Mouse (Mus musculus) left cerebral cortex, adult 18-20 months (tissue): Measurements from ENCODE around the gene Fstl4. TPM values are rescaled to one million over a fixed set of nuclear protein-coding genes. Genes with fewer than 3 reads are reported as not detected.
A peak's percentile ranks its signal among the peaks of the same experiment; 100 is the strongest.

Experiments used
- DNase-seq, 2 experiments: peaks; one replicate each; pipeline ENCODE4 v3.0.0; 2021 to 2022; ENCODE audit warnings: low spot score in 2 of 2, mixed read lengths in 1 of 2
- total RNA-seq, 2 experiments: library from RNA; stranded (reverse); gene quantifications; 2 replicates each; pipeline ENCODE4 v1.2.3; 2021

Fstl4 gene
- total RNA-seq, 2 experiments from 2014 or later, result 30.0 to 36.2 TPM

DNA sequence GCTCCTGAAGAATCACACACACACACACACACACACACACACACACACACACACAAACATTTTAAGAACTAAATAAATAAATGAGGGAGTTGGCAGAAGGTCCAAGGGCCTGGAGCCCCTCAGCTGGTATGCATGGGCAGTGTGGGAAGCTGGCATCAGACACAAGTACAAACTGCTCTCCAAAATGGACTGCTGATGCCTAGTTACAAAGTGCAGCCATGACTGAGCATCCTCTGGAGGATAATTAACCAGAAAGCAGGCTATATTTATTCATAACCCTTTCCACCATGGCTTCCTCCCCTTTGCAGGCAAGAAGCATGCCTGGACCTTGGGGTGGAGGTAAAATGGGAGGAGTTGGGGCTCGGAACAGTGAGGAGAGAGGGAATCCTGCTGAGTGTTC, 356.8 kb downstream of the Fstl4 start:
- DNase-seq, result no peak

DNA sequence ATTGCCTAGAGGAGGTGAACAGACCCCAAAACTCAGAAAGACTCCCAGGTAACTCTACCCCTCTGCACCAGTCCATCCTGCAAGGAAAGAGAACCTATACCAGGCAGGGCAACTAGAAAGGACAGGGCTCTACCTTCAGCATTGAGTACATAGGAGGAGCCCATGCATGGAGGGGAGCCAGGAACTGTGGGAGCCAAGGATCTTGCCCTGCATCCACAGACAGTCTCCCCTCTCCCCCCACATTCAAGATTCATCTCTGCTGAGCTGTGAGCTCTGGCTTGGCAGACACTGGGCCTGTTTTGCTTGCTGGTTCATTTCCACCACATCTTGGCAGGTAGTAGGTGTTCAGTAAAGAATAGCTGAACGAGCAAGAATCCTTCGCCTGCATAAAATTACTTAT, 360.4 kb downstream of the Fstl4 start:
- no peak for DNase-seq

DNA sequence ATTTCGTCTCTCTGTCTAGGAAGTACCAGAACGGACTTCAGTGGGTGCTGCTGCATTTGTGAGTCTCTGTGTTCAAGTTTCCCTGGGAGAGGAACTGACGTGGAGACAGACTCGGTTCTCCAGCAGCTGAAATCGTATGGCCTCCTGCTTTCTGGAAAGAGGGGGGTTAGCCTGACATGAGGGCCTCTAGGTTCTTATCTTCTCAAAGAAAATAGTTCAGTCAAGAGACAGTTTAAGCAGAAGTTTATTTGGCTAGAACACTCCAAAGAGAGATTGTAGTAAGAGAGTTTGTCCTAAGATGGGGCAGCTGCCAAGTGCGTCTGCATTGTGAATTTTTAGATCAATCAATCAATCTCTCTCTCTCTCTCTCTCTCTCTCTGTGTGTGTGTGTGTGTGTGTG, 362.2 kb downstream of the Fstl4 start:
- DNase-seq, result no peak

DNA sequence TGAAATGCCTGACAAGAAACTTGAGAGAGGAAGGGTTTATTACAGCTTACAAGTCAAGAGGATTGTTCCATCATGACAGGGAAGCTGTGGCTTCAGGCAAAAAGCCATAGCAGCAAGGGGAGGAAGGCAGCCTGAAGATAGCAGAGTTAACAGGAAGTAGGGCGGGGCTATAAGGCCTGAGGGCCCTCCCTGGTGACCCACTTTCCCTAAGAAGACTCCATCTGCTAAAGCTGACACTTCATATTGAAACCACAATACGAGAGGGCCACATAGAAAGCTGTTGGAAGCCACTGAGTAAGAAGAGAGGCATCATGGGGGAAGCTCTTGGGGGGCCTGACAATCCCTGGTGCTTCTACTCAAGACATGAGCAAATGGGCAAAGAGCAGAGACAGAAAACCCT, 364.2 kb downstream of the Fstl4 start:
- no peak for DNase-seq

DNA sequence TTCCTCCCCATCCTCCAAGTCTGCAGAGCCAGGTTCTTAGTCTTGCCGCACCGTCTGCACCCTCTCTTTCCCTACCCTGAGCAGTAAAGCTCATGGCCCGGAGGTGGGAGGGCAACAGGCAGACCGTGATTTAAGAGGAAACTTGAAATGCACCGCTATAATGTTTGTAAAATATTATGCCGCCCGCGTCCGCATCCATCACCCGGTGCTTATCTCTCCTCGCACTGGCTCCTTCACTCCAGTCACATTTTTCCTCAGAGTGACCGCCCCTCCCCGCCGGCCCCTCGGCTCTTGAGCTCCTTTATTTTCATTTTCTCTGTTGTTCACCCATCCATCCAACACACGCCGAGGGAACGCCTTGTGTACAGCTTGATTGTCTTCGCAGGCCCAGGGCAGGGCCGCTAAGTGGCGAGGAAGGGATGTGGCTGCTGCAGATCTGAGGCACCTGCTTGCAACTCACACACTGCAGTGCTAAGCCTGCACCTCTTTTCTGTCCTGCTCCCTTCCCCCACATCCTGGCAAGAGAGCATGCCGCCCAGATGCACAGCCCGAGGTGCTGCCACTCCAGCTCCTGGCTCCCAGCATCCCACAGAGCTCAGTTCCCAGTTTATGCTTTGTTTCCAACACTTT, 368.1 kb downstream of the Fstl4 start:
- DNase-seq, result no peak

DNA sequence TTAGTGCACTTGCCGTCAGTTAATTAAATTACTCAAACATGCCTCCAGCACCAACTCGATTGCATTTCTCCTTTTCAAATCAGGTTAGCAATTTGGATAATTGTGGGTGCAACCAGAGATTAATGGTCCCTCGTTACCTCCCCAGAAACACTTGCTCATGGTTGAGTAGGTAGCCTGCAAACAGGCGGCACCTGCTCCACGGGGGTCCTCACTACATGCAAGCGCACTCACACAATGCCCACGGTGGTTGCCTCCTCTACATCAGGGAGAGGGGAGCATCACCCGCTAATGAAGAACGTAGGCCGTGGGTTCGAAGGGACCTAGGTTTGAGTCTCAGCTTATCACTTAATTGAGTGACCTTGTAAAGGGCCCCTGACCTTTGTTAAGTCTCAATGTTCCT, 371.9 kb downstream of the Fstl4 start:
- DNase-seq, result no peak

DNA sequence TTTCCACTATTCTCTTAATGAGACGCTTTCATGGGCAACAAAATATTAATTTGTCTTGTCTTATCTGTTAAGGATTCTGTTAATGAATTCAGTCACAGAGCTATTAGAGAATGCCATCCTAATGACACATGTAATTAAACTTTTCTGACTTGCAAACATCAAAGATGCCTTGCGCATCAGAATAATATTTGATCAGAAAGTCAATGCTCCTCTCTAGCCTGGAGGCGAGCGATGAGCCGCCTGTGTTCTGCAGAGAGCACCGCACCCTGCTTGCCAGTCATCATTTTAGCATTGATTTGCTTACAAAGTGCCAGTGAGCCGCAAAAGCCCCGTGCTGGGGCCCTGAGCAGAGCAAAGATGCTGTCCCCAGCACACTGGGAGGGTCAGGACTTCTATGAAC, 372.9 kb downstream of the Fstl4 start:
- no peak for DNase-seq

DNA sequence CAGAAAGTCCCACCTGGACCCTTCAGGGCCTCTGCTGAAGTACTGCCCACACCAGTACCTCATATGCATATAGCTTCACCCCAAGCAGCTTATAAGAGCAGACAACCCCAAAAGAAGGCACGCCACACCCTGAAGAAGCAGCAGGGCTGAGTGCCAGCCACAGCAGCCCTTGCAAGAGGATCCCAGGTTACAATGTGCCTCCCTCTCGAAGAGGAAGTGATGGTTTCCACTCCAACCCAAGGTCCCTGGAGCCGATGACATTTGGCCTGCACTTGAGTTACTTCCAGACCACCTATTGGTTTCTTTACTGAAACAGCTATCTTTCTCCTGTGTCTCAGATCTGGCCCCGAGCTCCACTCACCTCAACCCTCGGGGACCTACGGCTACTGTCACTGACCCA, 373.8 kb downstream of the Fstl4 start:
- DNase-seq, result no peak

DNA sequence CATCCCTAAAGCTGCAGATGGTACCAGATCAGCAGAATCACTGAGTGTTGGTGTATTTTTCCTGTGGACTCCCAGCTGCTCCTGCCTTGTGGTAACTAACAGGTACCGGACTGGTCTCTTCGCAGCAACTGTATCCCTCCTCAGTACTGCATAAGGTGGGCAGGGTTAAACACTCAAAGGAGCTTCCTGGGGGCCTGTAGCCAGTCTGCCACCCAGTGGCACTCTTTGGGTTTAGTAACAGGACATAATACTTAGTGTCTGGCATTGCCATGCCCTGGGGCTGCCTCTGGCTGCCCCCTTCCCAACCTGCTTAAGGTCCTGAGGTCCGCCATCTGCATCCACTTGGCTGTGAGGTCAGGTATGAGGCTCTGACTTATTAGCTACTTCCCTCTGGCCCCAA, 375.2 kb downstream of the Fstl4 start:
- no peak for DNase-seq

DNA sequence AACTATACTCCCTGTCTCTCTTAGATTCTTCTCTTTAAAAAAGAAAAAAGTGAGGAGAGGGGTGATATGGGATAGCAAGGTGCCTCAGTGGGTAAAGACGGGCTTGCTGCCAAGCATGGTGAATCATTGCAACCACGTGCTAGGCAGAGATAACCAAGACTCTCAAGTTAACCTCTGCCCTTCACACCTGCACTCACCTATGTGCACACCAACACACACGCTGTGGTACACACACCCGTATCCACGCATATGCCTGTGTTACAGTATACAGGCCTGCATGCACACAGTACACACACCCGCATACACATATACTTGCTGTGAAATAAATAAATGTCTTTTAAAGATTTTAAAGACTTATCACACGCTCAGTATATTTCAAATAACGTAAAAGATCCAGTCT, 375.8 kb downstream of the Fstl4 start:
- no peak for DNase-seq

DNA sequence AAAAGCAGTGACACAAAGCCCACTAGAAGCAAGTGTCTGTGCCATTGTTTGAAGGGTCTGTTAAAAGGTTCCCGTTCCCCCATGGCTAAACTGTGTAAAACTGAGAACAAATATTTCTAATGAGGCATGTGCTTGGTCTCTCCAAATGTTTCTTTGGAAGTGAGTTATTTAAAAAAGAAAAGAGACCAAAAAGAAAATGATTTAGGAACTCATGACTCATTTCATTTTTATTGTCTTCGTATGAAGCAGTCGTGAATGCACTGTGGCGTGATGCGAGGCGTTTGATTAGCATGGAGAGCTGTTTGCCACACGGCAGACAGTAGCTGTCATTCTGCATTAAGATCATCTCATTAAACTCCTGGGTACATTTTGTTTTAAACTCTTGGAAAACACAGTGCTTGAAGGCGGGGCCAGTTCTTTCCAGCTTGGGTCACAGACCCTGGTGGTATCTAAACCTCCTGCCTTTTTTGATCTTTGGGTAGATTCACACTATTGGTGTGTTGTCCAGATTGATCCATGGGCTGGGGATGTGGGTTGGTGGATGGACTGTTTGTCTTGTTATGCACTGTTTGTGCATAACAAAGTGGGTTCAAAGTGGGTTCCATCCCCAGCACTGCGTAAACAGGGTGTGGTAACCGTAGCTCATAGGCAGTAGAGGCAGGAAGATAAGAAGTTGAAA, 376.4 kb downstream of the Fstl4 start:
- no peak for DNase-seq

DNA sequence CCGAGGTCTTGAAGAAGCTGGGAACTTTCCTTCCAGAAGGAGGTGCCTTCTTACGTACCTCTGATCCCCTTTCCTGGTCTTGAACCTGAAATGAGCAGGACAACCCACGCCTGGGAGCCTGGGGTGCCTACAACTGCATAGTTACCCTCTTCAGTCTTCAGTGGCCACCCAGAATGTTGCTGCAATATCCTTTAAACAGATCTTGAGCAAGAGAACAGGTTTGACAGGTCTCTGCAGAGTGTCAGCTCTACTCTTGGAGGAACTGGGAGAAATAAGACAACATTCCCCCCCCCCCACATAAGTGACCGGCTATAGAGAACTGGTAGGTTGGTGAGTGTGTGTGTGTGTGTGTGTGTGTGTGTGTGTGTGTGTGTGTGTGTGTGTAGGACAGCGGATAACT, 379.1 kb downstream of the Fstl4 start:
- DNase-seq, result no peak

DNA sequence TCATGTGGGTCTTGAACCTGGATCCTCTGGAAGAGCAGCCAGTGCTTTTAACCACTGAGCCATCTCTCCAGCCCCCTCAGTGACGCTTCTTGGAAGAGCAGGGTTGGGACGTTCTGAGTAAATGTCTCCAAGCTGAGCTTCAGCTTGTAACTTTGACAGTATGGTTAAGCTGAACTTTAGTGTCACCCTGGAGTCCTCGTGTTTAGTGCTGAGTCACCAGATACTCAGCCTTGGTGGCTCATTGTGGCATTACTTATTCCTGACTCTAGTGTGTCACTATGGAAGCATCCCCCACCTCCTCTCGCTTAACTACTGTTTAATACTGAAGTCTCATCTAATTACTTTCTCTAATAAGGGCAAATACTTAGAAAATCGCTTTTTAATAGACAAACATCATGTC, 380.1 kb downstream of the Fstl4 start:
- DNase-seq, result no peak

DNA sequence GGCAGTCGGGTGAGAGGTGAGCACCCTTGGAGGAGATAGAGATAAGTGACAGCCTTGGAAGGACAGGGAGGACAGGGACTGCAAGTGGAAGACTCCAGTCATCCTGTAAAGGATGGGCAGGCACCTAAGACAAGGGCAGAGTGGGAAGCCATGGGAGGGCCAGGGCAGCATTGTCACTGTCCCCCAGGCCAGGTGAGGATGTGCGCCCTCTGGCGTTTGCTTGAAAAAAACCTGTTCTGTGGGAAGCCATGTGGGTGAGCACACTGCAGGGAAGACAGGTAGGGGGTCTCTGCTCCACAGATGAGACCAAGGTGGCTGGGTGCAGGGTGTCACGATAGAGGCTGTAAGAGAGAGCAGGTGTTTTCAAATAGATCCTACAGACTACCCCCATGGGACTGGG, 381.9 kb downstream of the Fstl4 start:
- peak; percentile 19 to 26 for DNase-seq

DNA sequence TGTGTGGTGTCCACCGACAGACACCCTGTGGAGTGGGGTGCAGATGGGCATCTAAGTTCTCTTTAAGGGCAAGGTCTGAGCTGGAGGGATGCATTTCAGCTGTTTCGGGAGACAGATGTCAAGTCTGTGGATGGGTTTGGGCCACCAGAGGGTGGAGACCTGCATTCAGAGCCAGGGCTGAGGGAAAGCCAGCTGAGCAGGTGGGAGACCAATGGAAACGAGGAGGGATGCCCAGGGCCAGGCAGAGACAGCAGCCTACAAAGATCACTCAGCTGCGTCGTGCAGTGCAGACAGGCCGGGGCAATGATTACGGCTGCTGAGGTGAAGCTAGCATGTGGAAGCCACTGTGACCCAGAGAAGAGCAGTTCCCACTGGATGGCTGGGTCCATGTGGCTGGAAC, 392.0 kb downstream of the Fstl4 start:
- DNase-seq, result no peak

DNA sequence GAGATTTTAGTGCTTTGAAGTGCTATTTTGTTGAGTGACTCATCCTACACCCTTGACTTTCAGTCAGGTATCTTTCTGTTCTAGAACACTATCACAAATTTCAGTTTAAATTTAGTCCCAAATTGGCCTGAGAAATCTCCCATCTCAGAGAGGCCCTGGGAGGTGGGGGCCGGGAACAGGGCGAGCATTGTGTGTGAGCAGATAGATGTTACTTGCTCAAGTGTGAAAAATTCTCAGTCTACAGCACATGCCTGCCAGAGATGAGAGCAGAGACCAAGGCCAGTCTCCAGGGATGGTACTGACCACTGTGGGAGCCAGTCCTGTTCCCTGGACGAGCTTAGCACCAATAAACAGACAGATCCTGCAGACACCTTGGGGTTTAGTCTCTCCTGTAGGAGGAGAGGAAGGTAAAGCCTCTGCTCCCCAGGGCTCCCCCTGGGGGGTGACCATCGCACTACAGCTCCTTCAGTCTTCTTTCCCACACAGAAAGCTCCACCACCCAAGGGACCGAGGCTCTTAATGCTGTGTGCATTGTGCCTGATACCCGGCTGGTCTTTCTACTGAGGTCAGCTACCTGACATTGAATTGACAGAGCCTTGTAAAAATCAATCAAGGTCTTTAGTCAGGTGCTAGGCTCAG, 393.3 kb downstream of the Fstl4 start:
- DNase-seq, result peak in 1 of 2 experiments; percentile 12

DNA sequence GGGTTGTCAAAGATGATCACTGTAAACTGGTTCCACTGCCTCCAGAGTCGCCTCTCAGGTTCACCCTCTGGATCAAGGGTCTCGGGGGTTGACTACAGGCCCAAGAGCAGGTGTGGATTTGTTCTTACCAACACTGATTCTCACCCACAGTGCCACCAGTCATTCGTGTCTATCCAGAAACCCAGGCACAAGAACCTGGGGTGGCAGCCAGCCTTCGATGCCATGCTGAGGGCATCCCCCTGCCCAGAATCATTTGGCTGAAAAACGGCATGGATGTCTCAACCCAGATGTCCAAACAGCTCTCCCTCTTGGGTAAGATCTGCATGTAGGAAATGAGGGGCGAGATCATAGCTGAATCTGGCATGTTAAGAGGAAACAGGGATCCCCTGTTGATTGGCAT, 398.0 kb downstream of the Fstl4 start:
- no peak for DNase-seq

DNA sequence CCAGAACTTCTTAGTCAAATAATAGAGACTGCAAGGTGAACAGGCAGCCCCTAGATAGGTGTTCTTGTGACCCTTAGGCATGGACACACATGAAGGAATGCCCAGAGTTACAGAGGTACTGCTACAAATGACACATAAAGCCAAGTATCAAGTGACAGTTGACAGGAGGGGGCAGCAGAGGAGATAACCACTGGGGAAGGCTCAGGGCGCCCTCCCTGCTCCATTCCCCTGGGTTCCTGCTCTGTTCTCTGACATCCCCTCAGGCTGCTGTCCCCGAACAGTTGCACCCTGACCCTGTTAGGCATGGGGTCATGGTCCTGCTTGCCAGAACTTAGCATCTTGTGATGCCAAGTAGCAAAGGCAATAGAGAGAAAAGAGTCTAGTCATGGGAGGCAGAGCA, 402.0 kb downstream of the Fstl4 start:
- no peak for DNase-seq

DNA sequence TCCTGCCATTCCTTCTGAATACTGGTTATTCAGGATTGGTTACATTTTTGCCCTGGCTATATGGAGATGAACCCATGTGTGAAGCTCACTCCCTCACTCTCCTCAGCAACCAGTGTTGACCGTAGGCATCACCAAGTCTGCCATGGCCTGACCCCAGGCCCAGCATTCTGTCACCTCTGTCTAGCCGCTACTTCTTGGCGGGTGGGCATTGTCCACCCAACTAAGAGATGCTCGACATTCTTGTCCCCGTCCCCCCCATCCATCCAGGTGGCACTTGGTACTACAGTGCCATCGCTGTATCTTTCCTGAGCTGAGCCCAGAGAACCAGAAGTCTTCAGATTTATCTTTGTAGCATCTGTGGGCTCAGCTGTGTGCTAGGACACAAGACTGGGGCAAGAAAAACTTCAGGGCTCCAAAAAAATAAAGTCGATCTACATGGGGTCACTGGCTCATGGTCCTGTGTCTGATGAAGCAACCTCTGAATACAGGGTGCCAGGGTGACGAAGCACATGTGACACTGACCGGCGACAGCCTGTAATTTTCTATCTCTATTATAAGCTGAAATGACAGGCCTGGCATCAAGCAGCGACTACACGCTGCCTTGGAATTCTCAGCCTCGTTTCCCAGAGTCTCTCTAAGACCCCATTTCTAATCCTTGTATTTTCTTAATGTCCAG, 417.9 kb downstream of the Fstl4 start:
- DNase-seq, result no peak

DNA sequence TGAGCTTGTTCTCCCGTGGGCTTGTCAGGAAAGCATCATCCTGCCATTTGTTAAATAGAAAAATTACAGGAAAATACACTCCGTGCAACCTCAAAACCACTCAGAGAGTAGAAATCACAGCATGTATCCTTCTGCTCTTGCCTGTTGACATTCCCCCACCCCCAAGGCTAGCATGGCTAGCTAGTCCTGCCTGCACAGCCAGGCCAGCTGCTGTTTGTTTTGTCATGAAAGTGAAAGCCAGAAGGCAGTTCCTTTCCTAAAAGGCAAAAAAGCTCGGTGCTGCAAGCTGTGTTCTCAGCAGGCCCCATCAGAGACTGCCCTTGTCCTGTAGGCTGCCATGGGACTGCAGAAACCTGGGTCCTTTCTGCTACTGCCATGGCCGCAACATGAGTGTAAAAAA, 418.4 kb downstream of the Fstl4 start:
- no peak for DNase-seq

DNA sequence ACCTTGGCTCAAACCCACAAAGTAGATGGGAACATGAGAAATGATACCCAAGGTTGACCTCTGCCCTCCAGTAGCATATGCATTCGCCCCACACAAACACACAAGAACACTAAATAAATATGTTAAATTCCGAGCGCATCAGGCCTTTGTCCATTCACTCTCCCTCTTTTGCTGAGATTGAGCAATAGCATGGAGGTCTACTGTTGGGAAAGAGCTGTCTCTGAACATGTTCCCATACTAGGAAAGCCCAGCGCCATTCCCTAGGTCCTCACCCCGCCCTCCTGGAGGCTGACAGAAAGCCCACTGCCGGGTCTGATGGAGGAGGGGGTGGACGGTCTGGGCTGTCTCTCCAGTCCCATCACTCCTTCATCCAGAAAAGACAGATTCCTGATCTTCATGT, 419.6 kb downstream of the Fstl4 start:
- DNase-seq, result no peak

DNA sequence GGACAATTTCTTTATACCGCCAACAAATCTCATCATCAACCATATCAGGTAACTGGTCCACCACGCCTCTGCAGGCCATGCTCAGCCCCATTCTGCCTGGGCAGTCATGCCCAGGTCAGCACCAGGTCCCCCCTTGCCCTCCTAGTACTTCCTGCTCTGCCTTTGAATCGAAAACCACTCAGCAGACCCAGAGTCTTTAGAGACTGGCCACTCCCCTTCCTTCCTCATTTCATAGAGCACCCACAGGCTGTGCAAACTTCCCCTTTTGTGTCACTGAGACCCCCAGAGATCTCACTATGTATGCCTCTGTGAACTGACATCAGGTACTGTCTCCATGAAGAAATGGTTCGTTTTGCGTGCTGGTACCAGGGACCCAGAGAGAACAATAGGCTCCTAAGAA, 420.3 kb downstream of the Fstl4 start:
- no peak for DNase-seq
